Mouse (Mus musculus): ENCODE measurements at regions not wholly inside any gene's neighbourhood (a gene's known extent, or its start where the extent isn't known, plus 50 kb on each side); places are given as distances from the start of the nearest gene placed in this dataset.

- Histone ChIP-seq H3K4me1 (no peaks in the 10 kb centered on the region), H3K27ac (replicated peaks) (no peak overlapping the region), H3K9me3 (replicated peaks) (no peaks in the 10 kb centered on the region), H3K9ac (replicated peaks) (no peak overlapping the region), H3K36me3 (no peaks in the 10 kb centered on the region), H3K4me2 (no peak overlapping the region), H3K27me3 (replicated peaks) (no peaks in the 10 kb centered on the region), H3K4me3 (replicated peaks) (no peak overlapping the region)
- WGBS, result 48% methylated on average over 2 of the region's 2 CpGs
- no peak for ATAC-seq (ENCODE audit: low FRiP score)
These were observed 541.6 kb downstream of the Arl4a start for GRCm38 (mm10) chr12:39496203-39496602.

- Histone ChIP-seq H3K9me3 (replicated peaks) (no peaks in the 10 kb centered on the region), H3K4me1 (no peaks in the 10 kb centered on the region), H3K4me3 (replicated peaks) (no peak overlapping the region), H3K27ac (replicated peaks) (no peak overlapping the region), H3K4me2 (no peak overlapping the region), H3K27me3 (replicated peaks) (no peaks in the 10 kb centered on the region), H3K9ac (replicated peaks) (no peak overlapping the region), H3K36me3 (no peaks in the 10 kb centered on the region)
- 70% methylated on average over 6 of the region's 6 CpGs for WGBS
- no peak for ATAC-seq (ENCODE audit: low FRiP score)
These were observed 544.1 kb downstream of the Arl4a start for GRCm38 (mm10) chr12:39493578-39494218.

GRCm38 (mm10) chr12:39493114-39493513, 544.7 kb downstream of the Arl4a start:
- no peak overlapping the region for H3K9ac ChIP-seq (replicated peaks)
- no peak for ATAC-seq (ENCODE audit: low FRiP score)
- H3K4me1 ChIP-seq, result no peaks in the 10 kb centered on the region

GRCm38 (mm10) chr12:39472984-39473383, 564.8 kb downstream of the Arl4a start:
- no peaks in the 10 kb centered on the region for H3K36me3 ChIP-seq
- H3K27me3 ChIP-seq (replicated peaks), result no peaks in the 10 kb centered on the region
- no peaks in the 10 kb centered on the region for H3K4me1 ChIP-seq
- H3K9ac ChIP-seq (replicated peaks), result no peak overlapping the region
- no peak overlapping the region for H3K27ac ChIP-seq (replicated peaks)
- no peaks in the 10 kb centered on the region for H3K9me3 ChIP-seq (replicated peaks)
- no peak for ATAC-seq (ENCODE audit: low FRiP score)
- no peak overlapping the region for H3K4me3 ChIP-seq (replicated peaks)
- H3K4me2 ChIP-seq, result no peak overlapping the region

More at GRCm38 (mm10) chr12:39493114-39493513, 544.7 kb downstream of the Arl4a start:
- H3K36me3 ChIP-seq, result no peaks in the 10 kb centered on the region
- 91% methylated on average over 8 of the region's 8 CpGs for WGBS
- H3K27ac ChIP-seq (replicated peaks), result no peak overlapping the region
- H3K9me3 ChIP-seq (replicated peaks), result no peaks in the 10 kb centered on the region
- no peak overlapping the region for H3K4me3 ChIP-seq (replicated peaks)
- H3K4me2 ChIP-seq, result no peak overlapping the region
- no peaks in the 10 kb centered on the region for H3K27me3 ChIP-seq (replicated peaks)

All from neural tube, embryonic 15.5 days (tissue).